Mouse (Mus musculus) layer of hippocampus, adult 8-10 months (tissue): ENCODE data around the gene Mill2. TPM values are rescaled to one million over a fixed set of nuclear protein-coding genes. Genes with fewer than 3 reads are reported as not detected.

Source experiments
- DNase-seq, 2 experiments: peaks; one replicate each; pipeline ENCODE4 v3.0.0; 2022; ENCODE audit warnings: low spot score in 2 of 2
- total RNA-seq, 4 experiments: library from RNA; stranded (reverse); gene quantifications; 2 replicates each; pipeline ENCODE4 v1.2.4; 2022

Gene Mill2
- total RNA-seq, 4 experiments from 2014 or later = 1.9 to 2.6 (median 2.2) TPM

- DNase-seq = peak in 1 of 2 experiments; percentile 66
These were observed 33.5 kb downstream of the Mill2 start for GRCm38 (mm10) chr7:18873253-18873652.

- DNase-seq = no peak
These were observed 35.6 kb downstream of the Mill2 start for GRCm38 (mm10) chr7:18875372-18875771.

GRCm38 (mm10) chr7:18878691-18879090 lies 38.9 kb downstream of the Mill2 start:
- DNase-seq = no peak

- DNase-seq = no peak
These were observed 44.4 kb downstream of the Mill2 start for GRCm38 (mm10) chr7:18883991-18884744.

- no peak for DNase-seq
These were observed 45.1 kb downstream of the Mill2 start for GRCm38 (mm10) chr7:18884745-18885422.

GRCm38 (mm10) chr7:18886963-18887362 lies 47.2 kb downstream of the Mill2 start:
- DNase-seq = no peak

GRCm38 (mm10) chr7:18890848-18891247 lies 51.1 kb downstream of the Mill2 start:
- no peak for DNase-seq

- DNase-seq = peak; percentile 76 to 90
These were observed 52.3 kb downstream of the Mill2 start for GRCm38 (mm10) chr7:18891872-18892599.

GRCm38 (mm10) chr7:18893009-18893408 lies 53.2 kb downstream of the Mill2 start:
- no peak for DNase-seq

- no peak for DNase-seq
These were observed 54.1 kb downstream of the Mill2 start for GRCm38 (mm10) chr7:18893651-18894430.

- peak; percentile 33 to 56 for DNase-seq
These were observed 56.8 kb downstream of the Mill2 start for GRCm38 (mm10) chr7:18896536-18896935.

- no peak for DNase-seq
These were observed 60.7 kb downstream of the Mill2 start for GRCm38 (mm10) chr7:18900513-18900912.

GRCm38 (mm10) chr7:18902486-18902885 lies 62.7 kb downstream of the Mill2 start:
- DNase-seq = no peak

GRCm38 (mm10) chr7:18904971-18905370 lies 65.2 kb downstream of the Mill2 start:
- DNase-seq = no peak

- no peak for DNase-seq
These were observed 70.0 kb downstream of the Mill2 start for GRCm38 (mm10) chr7:18909797-18910196.

- peak; percentile 97 to 99 for DNase-seq
These were observed 70.6 kb downstream of the Mill2 start, which contains the start of gene Ccdc61 for GRCm38 (mm10) chr7:18910241-18910831. TSS of gene Ccdc61 (minus strand) at chr7:18910415.

Other genes starting within 250 kb of the Mill2 start
- not detected for gene Psg23, start 223.5 kb upstream of the Mill2 start, total RNA-seq
- gene Psg21, start 183.2 kb upstream of the Mill2 start, total RNA-seq = not detected
- gene Psg20, start 153.8 kb upstream of the Mill2 start, total RNA-seq = not detected
- not detected for gene Psg22, start 121.9 kb upstream of the Mill2 start, total RNA-seq
- not detected for gene Psg19, start 41.4 kb upstream of the Mill2 start, total RNA-seq
- gene Psg17, start 18.4 kb upstream of the Mill2 start, total RNA-seq = under 1 TPM in 1 of 4 experiments, not detected in 3; 0.14 TPM
- gene Pglyrp1, start 31.4 kb downstream of the Mill2 start, total RNA-seq = 10 to 100 TPM; 11.2 to 15.5 (median 13.4) TPM
- gene Ccdc61, start 70.4 kb downstream of the Mill2 start, total RNA-seq = 10 to 100 TPM in 2 of 4 experiments, 1 to 10 TPM in 2; 9.4 to 14.3 (median 11.4) TPM
- 10 to 100 TPM; 71.3 to 76.7 (median 74.6) TPM for gene Nova2, start 85.9 kb downstream of the Mill2 start, total RNA-seq
- gene Nanos2, start 147.4 kb downstream of the Mill2 start, total RNA-seq = 1 to 10 TPM in 1 of 4 experiments, under 1 TPM in 2, not detected in 1; 0.60 to 1.5 (median 0.91) TPM
- gene Mypop, start 151.3 kb downstream of the Mill2 start, total RNA-seq = 10 to 100 TPM; 42.4 to 49.6 (median 45.8) TPM
- gene Irf2bp1, start 164.1 kb downstream of the Mill2 start, total RNA-seq = 10 to 100 TPM; 47.6 to 49.2 (median 47.9) TPM
- not detected for gene Foxa3, start 183.6 kb downstream of the Mill2 start, total RNA-seq
- gene Sympk, start 184.4 kb downstream of the Mill2 start, total RNA-seq = 100 to 1,000 TPM; 100 to 113 (median 109) TPM
- under 1 TPM in 2 of 4 experiments, not detected in 2; 0.41 to 0.61 TPM for gene Rsph6a, start 214.7 kb downstream of the Mill2 start, total RNA-seq
- gene Dmwd, start 236.3 kb downstream of the Mill2 start, total RNA-seq = 100 to 1,000 TPM; 136 to 144 (median 141) TPM
- 10 to 100 TPM; 35.6 to 55.8 (median 45.3) TPM for gene Dmpk, start 243.9 kb downstream of the Mill2 start, total RNA-seq